Mouse (Mus musculus): Measurements from ENCODE around the gene Oas3. TPM values are rescaled to one million over a fixed set of nuclear protein-coding genes. Genes with fewer than 3 reads are reported as not detected.
"Not testable (repeated sequence)": the region's sequence is repeated elsewhere in the genome, so short reads cannot be mapped to it uniquely, and the experiment has no call there.

Oas3 gene
- not detected in 2 replicates for polyA plus RNA-seq (2012; ENCODE audit: insufficient read depth, insufficient read length, low replicate concordance, missing spikeins)

DNA sequence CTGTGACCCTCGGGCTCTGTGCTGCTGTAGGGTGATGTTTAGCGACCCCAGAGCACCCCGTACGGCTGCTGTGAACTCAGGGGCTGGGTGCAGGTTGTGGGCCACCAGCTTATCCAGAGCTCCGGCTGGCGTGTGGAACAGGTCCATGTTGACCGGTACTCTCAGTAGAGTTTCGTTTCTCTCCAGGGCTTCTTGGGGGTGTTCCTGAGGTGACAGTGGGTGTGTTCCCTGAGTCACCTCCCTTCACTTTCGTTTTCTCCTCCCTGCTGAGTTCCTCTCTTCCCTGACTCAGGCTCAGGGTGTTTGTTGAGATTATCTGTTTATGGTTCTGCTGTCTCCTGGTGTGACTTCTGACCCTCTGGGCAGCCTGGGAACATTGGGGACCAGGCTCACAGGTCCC is at the start of gene Oas3:
Oas3 (minus strand) TSS at position 184 of the 400 bp plus-strand sequence.
- TF ChIP-seq CTCF (IDR thresholded peaks at IDR 0.05; ENCODE audit: insufficient read depth, low read depth, low read length): no peak
- TF ChIP-seq POLR2A (IDR thresholded peaks at IDR 0.05; ENCODE audit: insufficient read depth, low read depth, low read length): no peak
- no peak within 1 kb of the TSS for H3K27ac ChIP-seq (ENCODE audit: insufficient read depth, low read depth, low read length)
- H3K4me1 ChIP-seq (ENCODE audit: control insufficient read depth, insufficient read depth, low read length): no peaks in the 10 kb centered on the region
- WGBS: 76% methylated on average over 9 of the region's 9 CpGs
- no peak within 1 kb of the TSS for H3K4me3 ChIP-seq (ENCODE audit: insufficient read depth, low read depth, low read length)

DNA sequence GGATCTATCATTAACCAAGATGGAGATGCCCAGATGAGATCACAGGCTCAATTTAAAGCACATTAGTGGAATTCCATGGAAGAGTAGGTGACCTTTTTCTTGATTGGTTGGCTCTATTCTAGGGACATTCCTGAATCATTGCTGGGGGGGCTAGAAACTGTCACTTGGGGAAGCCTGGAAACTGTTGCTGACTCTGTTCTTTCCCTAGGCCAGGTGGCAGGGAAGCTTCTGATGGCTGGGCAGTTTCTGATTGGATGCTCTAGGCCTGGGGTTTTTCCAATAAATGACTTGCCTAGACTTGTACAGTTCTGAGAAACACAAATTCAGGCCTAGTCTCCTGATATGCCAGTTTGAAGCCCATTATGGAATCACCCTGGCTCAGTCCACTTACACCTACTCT is 41.5 kb upstream of the Oas3 start:
- Histone ChIP-seq H3K4me3 (ENCODE audit: insufficient read depth, low read depth, low read length) (no peak overlapping the region), H3K4me1 (ENCODE audit: control insufficient read depth, insufficient read depth, low read length) (no peaks in the 10 kb centered on the region), H3K27ac (ENCODE audit: insufficient read depth, low read depth, low read length) (no peak overlapping the region)
- TF ChIP-seq POLR2A (IDR thresholded peaks at IDR 0.05; ENCODE audit: insufficient read depth, low read depth, low read length): no peak
- no peak for TF ChIP-seq CTCF (IDR thresholded peaks at IDR 0.05; ENCODE audit: insufficient read depth, low read depth, low read length)

DNA sequence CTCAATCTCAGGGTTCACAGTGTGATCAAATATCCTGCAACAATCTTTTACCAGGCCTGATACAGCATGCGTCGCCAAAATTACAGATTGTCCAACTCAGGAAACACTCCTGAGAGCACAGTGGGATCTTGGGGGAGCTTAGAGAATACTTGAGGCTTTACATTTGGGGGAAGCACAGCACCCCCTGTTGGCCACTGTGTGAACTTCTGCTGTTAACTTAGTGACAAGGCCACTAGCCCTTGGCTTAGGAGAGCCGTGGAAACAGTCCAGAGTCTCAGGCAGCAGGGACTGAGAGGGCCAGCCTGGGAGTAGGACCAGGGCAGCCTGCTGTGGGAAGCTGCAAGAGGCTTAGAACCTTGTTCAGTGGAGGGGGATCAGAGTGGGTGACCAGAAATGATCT is 38.5 kb upstream of the Oas3 start:
- H3K27ac ChIP-seq (ENCODE audit: insufficient read depth, low read depth, low read length): no peak overlapping the region
- WGBS: 71% methylated on average over 3 of the region's 3 CpGs

DNA sequence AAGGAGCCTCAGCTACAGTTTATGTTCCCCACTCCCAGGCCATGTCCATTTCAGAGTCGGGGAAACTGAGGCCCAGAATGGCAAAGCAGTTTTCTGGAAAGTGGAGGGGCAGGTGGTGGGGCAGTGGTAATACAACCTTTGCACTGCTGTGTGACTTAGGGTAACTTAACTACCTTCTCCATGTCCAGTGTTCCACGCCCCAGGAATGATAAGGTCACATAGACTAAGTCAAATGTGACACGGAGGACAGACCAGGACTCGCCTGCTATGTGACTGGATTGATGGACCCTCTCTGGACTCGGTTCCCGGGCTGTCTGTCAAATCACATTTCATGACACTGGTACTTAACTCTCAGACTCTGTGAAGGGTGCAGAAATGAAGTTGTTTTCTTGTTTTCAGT is 35.6 kb upstream of the Oas3 start:
- 80% methylated on average over 6 of the region's 6 CpGs for WGBS
- Histone ChIP-seq H3K27ac (ENCODE audit: insufficient read depth, low read depth, low read length) (no peak overlapping the region), H3K4me3 (ENCODE audit: insufficient read depth, low read depth, low read length) (peak overlapping the region; percentile 49), H3K4me1 (ENCODE audit: control insufficient read depth, insufficient read depth, low read length) (peaks cover 4% of the 10 kb centered on the region; the same call in 1 of the 2 replicates)
- TF ChIP-seq CTCF (IDR thresholded peaks at IDR 0.05; ENCODE audit: insufficient read depth, low read depth, low read length) (no peak), POLR2A (IDR thresholded peaks at IDR 0.05; ENCODE audit: insufficient read depth, low read depth, low read length) (no peak)

More for the DNA sequence above, 38.5 kb upstream of the Oas3 start:
- H3K4me3 ChIP-seq (ENCODE audit: insufficient read depth, low read depth, low read length): no peak overlapping the region
- TF ChIP-seq POLR2A (IDR thresholded peaks at IDR 0.05; ENCODE audit: insufficient read depth, low read depth, low read length) (no peak), CTCF (IDR thresholded peaks at IDR 0.05; ENCODE audit: insufficient read depth, low read depth, low read length) (peak; percentile 17; the same call in 1 of the 2 replicates)
- H3K4me1 ChIP-seq (ENCODE audit: control insufficient read depth, insufficient read depth, low read length): peaks cover 4% of the 10 kb centered on the region; the same call in 1 of the 2 replicates

DNA sequence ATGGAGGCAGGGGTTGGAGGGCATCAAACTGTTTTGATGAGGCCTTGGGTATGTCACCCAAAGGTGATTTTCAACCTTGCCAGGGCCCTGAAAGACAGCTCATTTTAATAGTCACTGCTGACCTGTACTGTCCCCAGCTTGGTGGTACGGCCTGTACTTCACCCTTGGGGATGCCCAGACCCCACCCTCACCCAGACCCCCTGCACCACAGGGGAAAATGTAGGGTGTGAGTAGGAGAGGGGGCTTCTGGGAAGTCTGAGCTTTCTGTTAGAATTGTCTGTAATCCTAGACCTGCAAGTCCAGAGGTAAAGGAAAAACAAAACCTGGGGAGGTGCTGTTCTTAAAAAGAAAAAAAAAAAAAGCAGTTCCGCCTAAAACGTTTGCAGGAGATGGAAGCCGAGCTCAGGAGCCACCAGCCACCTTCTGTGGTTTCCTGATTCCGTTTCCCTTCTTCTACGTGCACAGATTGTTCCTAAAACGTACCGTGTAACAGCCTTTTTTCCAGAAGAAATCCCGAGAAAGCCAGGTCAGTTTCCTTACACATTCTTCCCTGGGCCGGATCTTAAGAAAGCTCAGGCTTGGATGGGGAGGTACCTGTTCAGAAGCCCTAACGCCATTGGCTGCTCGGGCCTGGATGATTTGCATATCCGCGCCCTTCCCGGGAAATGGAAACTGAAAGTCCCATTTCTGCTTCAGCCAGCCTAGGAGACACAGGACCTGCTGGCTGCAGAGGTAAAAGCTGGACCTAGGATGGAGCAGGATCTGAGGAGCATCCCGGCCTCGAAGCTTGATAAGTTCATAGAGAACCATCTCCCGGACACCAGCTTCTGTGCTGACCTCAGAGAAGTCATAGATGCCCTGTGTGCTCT is 34.7 kb upstream of the Oas3 start, which contains the start of gene Oas1c:
Oas1c (minus strand) TSS at position 564 of the 869 bp plus-strand sequence.
- Histone ChIP-seq H3K27ac (ENCODE audit: insufficient read depth, low read depth, low read length) (no peak within 1 kb of the TSS), H3K4me3 (ENCODE audit: insufficient read depth, low read depth, low read length) (peak within 1 kb of the TSS; percentile 49), H3K4me1 (ENCODE audit: control insufficient read depth, insufficient read depth, low read length) (peaks cover 4% of the 10 kb centered on the region; the same call in 1 of the 2 replicates)
- WGBS: 6% methylated on average over 18 of the region's 18 CpGs
- TF ChIP-seq POLR2A (IDR thresholded peaks at IDR 0.05; ENCODE audit: insufficient read depth, low read depth, low read length) (no peak), CTCF (IDR thresholded peaks at IDR 0.05; ENCODE audit: insufficient read depth, low read depth, low read length) (no peak)

DNA sequence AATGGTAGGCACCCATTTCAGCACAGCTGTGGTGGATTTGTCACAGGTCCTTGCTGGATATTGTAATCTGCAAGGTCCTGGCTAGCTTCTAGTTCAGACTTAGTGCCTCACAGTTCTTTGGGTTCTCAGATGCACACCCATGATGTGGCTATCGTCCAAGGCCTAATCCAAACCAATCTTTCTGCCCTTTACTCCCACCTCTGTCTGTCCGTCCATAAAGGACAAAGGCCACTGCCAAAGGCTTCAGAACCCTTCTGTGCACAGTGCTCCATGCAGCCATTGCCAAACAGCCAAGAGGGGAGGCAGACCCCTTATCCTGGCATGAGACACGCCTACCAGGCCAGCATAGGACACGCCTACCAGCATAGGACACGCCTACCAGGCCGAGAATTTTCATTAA is 31.7 kb upstream of the Oas3 start:
- Histone ChIP-seq H3K4me3 (ENCODE audit: insufficient read depth, low read depth, low read length) (no peak overlapping the region), H3K4me1 (ENCODE audit: control insufficient read depth, insufficient read depth, low read length) (peaks cover 4% of the 10 kb centered on the region; the same call in 1 of the 2 replicates), H3K27ac (ENCODE audit: insufficient read depth, low read depth, low read length) (no peak overlapping the region)
- WGBS: 36% methylated on average over 6 of the region's 6 CpGs
- TF ChIP-seq POLR2A (IDR thresholded peaks at IDR 0.05; ENCODE audit: insufficient read depth, low read depth, low read length) (no peak), CTCF (IDR thresholded peaks at IDR 0.05; ENCODE audit: insufficient read depth, low read depth, low read length) (no peak)

DNA sequence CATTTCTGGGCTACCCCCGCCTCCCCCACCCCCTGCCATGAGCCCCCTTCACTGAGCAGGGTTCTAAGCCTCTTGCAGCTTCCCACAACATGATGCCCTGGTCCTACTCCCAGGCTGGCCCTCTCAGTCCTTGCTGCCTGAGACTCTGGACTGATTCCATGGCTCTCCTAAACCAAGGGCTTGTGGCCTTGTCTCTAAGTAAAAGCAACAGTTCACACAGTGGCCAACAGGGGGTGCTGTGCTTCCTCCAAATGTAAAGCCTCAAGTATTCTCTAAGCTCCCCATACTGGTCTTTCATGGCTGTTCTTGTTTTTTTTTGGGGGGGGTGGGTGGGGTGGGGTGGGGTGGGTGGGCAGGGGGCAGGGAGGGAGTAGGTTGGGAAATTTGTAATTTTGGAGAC is 29.0 kb upstream of the Oas3 start:
- 78% methylated on average over 1 of the region's 1 CpGs for WGBS
- Histone ChIP-seq H3K4me3 (ENCODE audit: insufficient read depth, low read depth, low read length) (no peak overlapping the region), H3K27ac (ENCODE audit: insufficient read depth, low read depth, low read length) (no peak overlapping the region), H3K4me1 (ENCODE audit: control insufficient read depth, insufficient read depth, low read length) (no peaks in the 10 kb centered on the region)
- TF ChIP-seq POLR2A (IDR thresholded peaks at IDR 0.05; ENCODE audit: insufficient read depth, low read depth, low read length) (no peak), CTCF (IDR thresholded peaks at IDR 0.05; ENCODE audit: insufficient read depth, low read depth, low read length) (peak; percentile 38; the same call in 1 of the 2 replicates)

DNA sequence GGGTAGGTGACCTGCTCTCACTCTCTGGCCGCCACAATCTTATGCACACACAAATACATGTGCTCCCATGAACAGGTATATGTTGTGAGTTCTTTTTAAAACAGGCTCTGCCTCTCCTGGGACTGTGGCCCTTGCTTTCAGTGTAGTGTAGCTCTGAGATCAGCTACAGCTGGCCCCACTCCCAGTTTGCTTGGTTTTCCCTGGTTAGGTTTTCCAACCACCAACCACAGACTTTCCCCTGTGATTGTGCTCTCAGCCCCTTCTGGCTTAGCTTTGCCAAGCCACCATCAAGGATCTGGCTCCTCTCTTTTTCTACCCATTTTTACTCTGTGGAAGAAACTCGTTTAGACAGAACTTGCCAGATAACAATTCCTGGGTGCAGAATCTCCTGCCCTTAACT is 26.1 kb upstream of the Oas3 start:
- no peaks in the 10 kb centered on the region for H3K4me1 ChIP-seq (ENCODE audit: control insufficient read depth, insufficient read depth, low read length)
- H3K4me3 ChIP-seq (ENCODE audit: insufficient read depth, low read depth, low read length): no peak overlapping the region
- TF ChIP-seq CTCF (IDR thresholded peaks at IDR 0.05; ENCODE audit: insufficient read depth, low read depth, low read length) (no peak), POLR2A (IDR thresholded peaks at IDR 0.05; ENCODE audit: insufficient read depth, low read depth, low read length) (no peak)
- WGBS: 70% methylated on average over 2 of the region's 2 CpGs
- H3K27ac ChIP-seq (ENCODE audit: insufficient read depth, low read depth, low read length): no peak overlapping the region

DNA sequence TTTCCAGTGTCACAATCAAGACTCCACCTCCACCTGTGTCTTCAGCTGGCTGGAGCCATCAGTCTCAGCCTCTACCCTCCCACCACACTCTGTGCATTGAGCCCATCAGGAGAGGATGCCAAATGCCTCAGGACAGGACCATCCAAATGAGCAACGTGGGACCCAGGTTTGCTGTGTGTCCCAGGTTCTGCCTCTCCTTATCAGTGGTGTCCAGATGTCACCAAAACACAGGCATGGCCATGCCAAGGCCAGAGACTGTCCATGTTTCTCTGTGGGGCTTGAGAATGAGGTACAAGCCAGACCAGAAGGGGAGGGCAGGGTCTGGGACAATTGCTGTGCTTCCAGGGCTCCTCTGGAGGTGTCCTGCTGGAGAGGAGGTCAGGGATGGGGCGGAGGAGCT is 21.5 kb upstream of the Oas3 start:
- not testable (repeated sequence) for H3K4me1 ChIP-seq (ENCODE audit: control insufficient read depth, insufficient read depth, low read length); H3K4me3 ChIP-seq (ENCODE audit: insufficient read depth, low read depth, low read length); H3K27ac ChIP-seq (ENCODE audit: insufficient read depth, low read depth, low read length)
- WGBS: 80% methylated on average over 2 of the region's 2 CpGs

DNA sequence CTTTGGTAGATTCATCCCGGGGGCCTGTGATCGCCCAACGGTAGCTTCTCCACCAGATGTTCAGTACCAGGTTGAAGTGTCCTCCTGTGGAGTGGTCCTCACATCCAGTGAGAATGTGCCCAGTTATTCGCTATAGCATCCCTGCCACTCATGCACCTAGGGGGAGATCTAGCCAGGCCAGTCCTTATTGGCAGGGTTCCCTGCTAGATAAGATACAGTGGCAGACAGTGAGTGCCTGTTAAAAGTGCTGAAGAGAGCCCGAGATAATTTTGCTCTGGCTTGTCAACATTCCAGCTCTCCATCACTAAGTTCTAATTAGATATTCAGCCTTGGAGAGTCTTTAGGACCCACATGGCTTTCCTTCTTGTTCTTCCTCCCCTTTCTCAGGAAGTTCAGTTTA is 20.7 kb upstream of the Oas3 start:
- not testable (repeated sequence) for H3K4me1 ChIP-seq (ENCODE audit: control insufficient read depth, insufficient read depth, low read length); H3K4me3 ChIP-seq (ENCODE audit: insufficient read depth, low read depth, low read length)
- 81% methylated on average over 5 of the region's 5 CpGs for WGBS

DNA sequence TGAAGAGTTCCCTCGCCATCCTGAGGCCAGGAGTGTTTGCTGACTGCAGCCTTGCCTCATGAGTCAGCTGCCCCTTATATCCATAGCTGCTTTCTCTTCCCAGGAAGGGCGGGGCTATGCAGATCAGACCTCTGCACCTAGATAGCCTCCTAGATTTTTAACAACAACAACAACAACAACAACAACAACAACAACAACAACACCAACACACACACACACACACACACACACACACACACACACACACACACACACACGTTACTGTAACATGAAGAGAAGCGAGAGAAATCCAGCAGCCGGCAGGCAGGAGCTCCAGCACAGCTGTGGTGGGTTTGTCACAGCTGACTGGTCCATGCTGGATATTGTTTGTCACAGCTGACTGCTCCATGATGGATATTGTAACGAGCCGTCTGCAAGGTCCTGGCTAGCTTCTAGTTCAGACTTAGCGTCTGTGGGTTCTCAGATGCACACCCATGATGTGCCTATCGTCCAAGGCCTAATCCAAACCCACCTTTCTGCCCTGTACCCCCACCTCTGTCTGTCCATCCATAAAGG is 18.1 kb upstream of the Oas3 start, which contains the start of gene Oas1e:
Oas1e (minus strand) TSS at position 51 of the 555 bp plus-strand sequence.
- H3K4me3 ChIP-seq (ENCODE audit: insufficient read depth, low read depth, low read length); H3K27ac ChIP-seq (ENCODE audit: insufficient read depth, low read depth, low read length); H3K4me1 ChIP-seq (ENCODE audit: control insufficient read depth, insufficient read depth, low read length): not testable (repeated sequence)
- WGBS: 59% methylated on average over 9 of the region's 9 CpGs

More for the DNA sequence above, 20.7 kb upstream of the Oas3 start:
- H3K27ac ChIP-seq (ENCODE audit: insufficient read depth, low read depth, low read length): not testable (repeated sequence)

Measured in olfactory bulb, adult 2 months (tissue).